Mouse (Mus musculus) brain, embryonic 14.5 days (tissue): Measurements from ENCODE around the gene Nup50.
A peak's percentile ranks its signal among the peaks of the same experiment; 100 is the strongest.

Source experiments
- CTCF ChIP-seq: fragments of 200-500 bp; IDR thresholded peaks from 2 replicates; pipeline ENCODE4 v1.5.1; 2012; ENCODE audit warnings: inconsistent platforms, mild to moderate bottlenecking, moderate library complexity, borderline replicate concordance; ENCODE audit not compliant: insufficient read depth, insufficient read length; ENCODE audit errors: extremely low read depth
- POLR2A ChIP-seq: fragments of 200-500 bp; IDR thresholded peaks from 2 replicates; pipeline ENCODE4 v1.6.1; 2012; ENCODE audit warnings: mild to moderate bottlenecking, inconsistent platforms, borderline replicate concordance; ENCODE audit not compliant: poor library complexity, insufficient read depth, insufficient read length, severe bottlenecking; ENCODE audit errors: extremely low read depth

DNA sequence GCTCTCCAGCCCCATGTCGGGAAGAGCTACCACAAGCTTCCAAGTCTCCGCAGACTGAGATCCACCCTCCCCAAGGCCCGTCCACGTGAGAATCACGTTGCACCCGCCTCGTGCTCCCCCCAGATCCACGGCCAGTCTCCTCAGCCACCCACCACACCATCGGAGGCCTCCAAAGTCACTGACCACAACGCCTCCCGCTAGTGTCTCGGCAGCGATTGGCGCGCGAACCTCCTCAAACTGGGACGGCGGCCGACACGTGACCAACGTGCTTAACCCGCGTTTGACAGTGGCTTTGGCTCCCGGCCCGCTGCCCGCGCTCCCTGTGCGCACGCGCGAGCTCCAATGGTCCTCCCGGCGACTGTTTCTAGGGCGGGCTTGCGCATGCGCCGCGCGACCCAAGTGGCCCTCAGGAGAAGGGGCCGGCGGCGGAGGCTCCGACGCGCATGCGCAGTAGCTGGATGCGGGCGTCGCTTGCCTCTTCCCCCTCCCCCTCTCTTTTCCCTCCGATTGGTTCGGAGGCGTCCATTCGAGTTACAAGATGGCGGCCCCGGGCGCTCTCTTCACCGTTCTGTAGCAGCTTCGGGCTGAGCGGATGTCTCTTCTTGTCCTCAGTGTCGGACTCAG, at the start of gene Nup50:
- peak; percentile 66; the same call in 1 of the 2 replicates for TF ChIP-seq POLR2A
- no peak for TF ChIP-seq CTCF
